21 mouse cellular contexts compared by ENCODE assay signal in the genomic region with DNA sequence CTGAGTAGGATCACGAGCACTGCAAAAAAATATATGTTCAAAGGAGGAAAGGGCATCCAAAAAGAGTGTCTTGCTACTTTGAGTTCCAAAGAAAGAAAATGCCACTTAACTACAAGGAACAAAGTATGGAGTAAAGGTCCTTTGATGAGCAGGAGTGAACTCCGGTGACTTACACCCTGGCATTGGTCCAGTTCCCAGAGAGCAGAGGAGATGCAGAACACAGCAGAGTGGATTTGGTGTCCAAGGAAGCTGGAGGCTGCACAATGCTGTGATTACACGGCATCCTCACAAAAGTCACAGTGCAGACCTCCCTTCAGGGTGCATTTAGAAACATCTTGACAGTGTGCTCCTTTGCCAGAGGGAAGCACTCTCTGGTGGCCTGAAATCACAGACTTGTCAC.
DNase-seq lines count a peak whose midpoint lies in the region; ATAC-seq and TF ChIP-seq lines count a peak whose summit lies in the region.
"Had no signal": no experiment of that assay in that cellular context is flagged by ENCODE, and none has a peak within 500 bp of the region (broad histone marks: within the 10 kb centered on the region; RNA-seq: fewer than 3 reads in every experiment).

No protein-coding gene starts in this region.

- ATAC-seq in lung, postnatal 0 days: no peak
- ATAC-seq: forebrain, embryonic 14.5 days; forebrain, embryonic 16.5 days had no signal

- H3K4me3 ChIP-seq in lung, postnatal 0 days (ENCODE audit: low read depth, low read length): no peak overlapping the region
- H3K4me3 ChIP-seq: embryonic facial prominence, embryonic 13.5 days; embryonic facial prominence, embryonic 15.5 days; erythroblast, embryonic 14.5 days; forebrain, embryonic 10.5 days; forebrain, embryonic 12.5 days had no signal

- no peak for TF ChIP-seq EP300 in lung, postnatal 0 days (IDR thresholded peaks at IDR 0.05)

- H3K27me3 ChIP-seq in lung, postnatal 0 days (replicated peaks; ENCODE audit: insufficient read depth, low read length): no peaks in the 10 kb centered on the region
- H3K27me3 ChIP-seq: embryonic facial prominence, embryonic 13.5 days; embryonic facial prominence, embryonic 15.5 days; forebrain, embryonic 12.5 days had no signal

- peak; percentile 43 for DNase-seq in cerebellum, postnatal 14 days
- DNase-seq in cerebellum, adult 9-10 months: no peak
- DNase-seq in right cerebral cortex, postnatal 14 days: peak; percentile 15
- no peak for DNase-seq in right cerebral cortex, adult 18-20 months
- peak; percentile 24 for DNase-seq in brain, adult 2 months (ENCODE audit: low read depth, low spot score)
- DNase-seq in kidney, adult 18-20 months: no peak
- no peak for DNase-seq in lung, postnatal 0 days (ENCODE audit: low spot score)
- DNase-seq: adrenal gland, adult 8-10 months; adrenal gland, postnatal 14 days; adrenal gland, postnatal 36 days; cerebellum, adult 11 months; cerebellum, adult 2 months; cerebellum, adult 9-11 months; embryo, embryonic 11 days had no signal

- H3K9me3 ChIP-seq in lung, postnatal 0 days (ENCODE audit: low read length): no peaks in the 10 kb centered on the region
- H3K9me3 ChIP-seq: embryonic facial prominence, embryonic 13.5 days; embryonic facial prominence, embryonic 15.5 days; forebrain, embryonic 10.5 days; forebrain, embryonic 12.5 days had no signal

- H3K4me1 ChIP-seq in lung, postnatal 0 days (ENCODE audit: insufficient read depth, low read depth, low read length): no peaks in the 10 kb centered on the region
- H3K4me1 ChIP-seq: embryonic facial prominence, embryonic 15.5 days; forebrain, embryonic 10.5 days; forebrain, embryonic 12.5 days had no signal

- H3K36me3 ChIP-seq in lung, postnatal 0 days (ENCODE audit: insufficient read depth, low read length): no peaks in the 10 kb centered on the region
- H3K36me3 ChIP-seq: embryonic facial prominence, embryonic 13.5 days; embryonic facial prominence, embryonic 15.5 days; forebrain, embryonic 10.5 days; forebrain, embryonic 12.5 days had no signal

- TF ChIP-seq CTCF in lung, postnatal 0 days (IDR thresholded peaks at IDR 0.05): no peak

- H3K9ac ChIP-seq in lung, postnatal 0 days (replicated peaks; ENCODE audit: low read depth): no peak overlapping the region
- H3K9ac ChIP-seq: embryonic facial prominence, embryonic 13.5 days; embryonic facial prominence, embryonic 15.5 days; forebrain, embryonic 12.5 days had no signal

- H3K4me2 ChIP-seq in lung, postnatal 0 days (replicated peaks; ENCODE audit: low read depth, low read length): no peak overlapping the region
- H3K4me2 ChIP-seq: embryonic facial prominence, embryonic 13.5 days; embryonic facial prominence, embryonic 15.5 days; forebrain, embryonic 12.5 days had no signal

- 76% methylated on average over 3 of the region's 3 CpGs for WGBS in lung, postnatal 0 days

- H3K27ac ChIP-seq in lung, postnatal 0 days (ENCODE audit: low read length): no peak overlapping the region
- H3K27ac ChIP-seq: embryonic facial prominence, embryonic 13.5 days; embryonic facial prominence, embryonic 15.5 days; forebrain, embryonic 10.5 days; forebrain, embryonic 12.5 days had no signal

Comparison
In these comparisons a context has a peak if more than half of its experiments do, and no peak if none do; other contexts are left out.
1. DNase-seq: peak in cerebellum, postnatal 14 days (2 of 2), right cerebral cortex, postnatal 14 days (single experiment) and brain, adult 2 months (single experiment); none in cerebellum, adult 9-10 months (single experiment), right cerebral cortex, adult 18-20 months (single experiment), kidney, adult 18-20 months (single experiment) and lung, postnatal 0 days (single experiment).